Mouse (Mus musculus): ENCODE data around the gene Mpig6b.

The Mpig6b gene

DNA sequence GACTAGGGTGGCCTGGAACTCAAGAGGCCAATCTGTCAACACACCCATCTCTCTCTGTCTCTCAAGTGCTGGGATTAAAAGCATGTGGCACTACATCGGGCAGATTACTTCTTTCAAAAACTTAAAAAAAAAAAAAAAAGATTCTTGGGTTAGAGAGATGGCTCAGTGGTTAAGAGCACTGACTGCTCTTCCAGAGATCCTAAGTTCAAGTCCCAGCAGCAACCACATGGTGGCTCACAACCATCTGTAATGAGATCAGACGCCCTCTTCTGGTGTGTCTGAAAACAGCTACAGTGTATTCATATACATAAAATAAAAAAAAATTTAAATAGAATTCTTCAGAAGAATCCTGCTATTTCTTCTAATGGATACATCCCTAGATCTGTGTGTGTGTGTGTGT, 22.2 kb upstream of the Mpig6b start:
- in situ Hi-C loops (cut with MboI, MseI), result no loop called here

DNA sequence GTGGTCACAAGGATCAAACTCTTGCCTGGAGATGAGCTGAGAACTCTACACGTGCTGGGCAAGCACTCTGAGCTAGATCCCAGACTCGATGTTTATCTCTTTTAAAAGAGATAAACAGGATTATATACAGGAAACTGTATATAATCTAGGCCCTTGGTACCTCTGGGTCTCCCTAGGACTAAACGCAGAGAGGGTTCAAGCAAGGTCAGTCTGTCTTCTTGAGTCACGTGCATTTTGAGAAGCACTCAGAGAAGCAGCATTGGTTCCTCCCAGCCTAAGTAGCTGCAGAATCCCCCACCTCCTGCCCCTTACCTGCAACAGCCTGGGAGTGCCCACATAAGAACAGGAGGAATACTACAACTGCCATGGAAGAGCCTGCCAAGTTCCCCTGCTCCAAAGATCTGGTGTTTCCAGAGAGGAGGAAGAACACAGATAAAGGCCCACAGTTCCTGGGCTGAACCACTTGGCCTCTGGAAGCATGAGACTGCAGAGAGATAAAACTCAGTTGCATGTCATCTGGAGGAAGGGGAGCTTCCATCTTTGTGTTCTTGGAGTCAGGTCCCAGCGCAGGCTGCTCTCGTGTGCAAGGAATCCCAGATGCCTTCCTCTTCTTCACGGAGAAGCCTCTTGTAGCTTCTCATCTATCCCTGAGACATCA, 19.4 kb upstream of the Mpig6b start, which contains the start of gene Ly6g6f:
Ly6g6f (minus strand) TSS at position 403 of the 658 bp plus-strand sequence.
- in situ Hi-C loops (cut with MboI, MseI), result no loop called here

DNA sequence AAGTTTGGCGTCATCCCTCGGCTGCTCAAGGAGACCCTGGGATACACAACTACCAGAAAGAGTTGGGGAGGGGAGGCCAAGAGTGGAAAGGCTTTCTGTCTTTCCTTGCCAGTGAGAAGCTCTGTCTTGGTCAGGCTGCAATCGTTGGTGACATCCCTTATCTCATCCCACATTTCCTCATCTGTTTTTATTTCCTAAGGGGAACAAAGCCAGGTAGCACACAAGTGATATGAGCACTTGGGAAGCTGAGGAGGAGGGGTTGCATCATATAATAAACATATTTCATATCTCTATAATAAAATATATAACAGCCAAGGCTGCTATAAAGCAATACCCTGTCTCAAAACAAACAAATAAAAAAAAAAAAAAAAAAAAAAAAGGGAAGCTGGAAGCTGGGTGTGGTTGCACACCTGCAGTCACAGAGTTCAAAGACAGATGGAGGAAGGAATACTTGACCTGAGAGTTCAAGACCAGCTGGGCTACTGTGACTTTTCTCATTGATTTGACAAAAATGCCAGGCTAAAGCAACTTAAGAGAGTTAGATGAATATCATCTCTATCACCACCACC, 18.0 kb upstream of the Mpig6b start:
- in situ Hi-C loops (cut with MboI, MseI), result no loop called here

DNA sequence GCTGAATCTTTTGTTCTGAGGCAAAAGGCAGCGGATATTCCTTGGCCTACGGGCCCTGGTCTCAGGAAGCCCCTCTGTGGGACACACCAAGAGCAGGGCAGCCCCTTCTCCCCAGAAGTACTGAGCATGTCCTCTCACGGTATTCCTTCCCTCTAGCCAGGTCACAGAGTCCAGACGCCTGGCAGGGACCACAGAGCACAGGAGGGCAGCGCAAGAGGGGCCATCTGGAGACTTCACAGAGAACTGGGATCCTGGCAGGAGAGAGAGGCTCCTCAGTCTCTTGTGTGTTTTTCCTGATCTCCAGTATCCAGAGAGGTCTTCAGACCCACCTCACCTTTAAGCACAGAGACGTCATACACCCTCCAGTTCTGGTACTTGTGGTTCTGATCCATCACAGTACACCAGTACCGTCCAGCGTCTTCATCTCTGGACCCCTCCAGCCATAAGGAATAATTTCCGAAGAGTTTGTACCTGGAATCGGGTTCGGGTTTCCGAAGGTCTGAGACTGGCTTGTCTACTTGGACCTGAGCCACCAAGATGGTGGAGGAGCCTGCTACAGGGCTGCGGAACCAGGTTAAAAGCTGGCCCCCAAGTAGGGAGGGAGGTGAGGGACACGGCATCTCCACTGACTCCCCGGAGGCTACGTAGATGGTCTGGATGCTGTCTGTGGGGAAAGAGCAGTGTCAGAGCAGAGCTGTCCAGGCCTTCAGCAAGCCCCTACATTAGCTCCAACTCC, 17.0 kb upstream of the Mpig6b start:
- in situ Hi-C loops (cut with MboI, MseI), result no loop called here

DNA sequence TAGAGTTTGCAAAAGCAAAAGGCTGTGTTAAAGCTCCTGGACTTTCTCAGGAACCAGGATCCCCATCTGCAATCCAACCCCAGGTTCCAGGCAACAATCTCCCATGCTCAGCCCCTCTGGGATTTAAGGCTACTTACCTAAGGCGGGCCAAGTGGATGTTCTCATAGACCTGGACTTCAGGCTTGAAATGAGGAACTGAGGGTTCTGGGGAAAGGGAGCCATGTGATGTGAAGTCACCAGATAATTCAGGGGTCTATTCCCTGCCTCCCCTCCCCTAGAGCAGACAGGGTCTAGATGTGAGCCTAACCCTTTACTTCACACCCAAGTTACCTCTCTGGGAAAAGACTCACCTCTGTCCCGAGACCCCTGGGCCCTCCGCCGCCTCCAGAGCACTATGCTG, 14.7 kb upstream of the Mpig6b start:
- in situ Hi-C loops (cut with MboI, MseI), result no loop called here

DNA sequence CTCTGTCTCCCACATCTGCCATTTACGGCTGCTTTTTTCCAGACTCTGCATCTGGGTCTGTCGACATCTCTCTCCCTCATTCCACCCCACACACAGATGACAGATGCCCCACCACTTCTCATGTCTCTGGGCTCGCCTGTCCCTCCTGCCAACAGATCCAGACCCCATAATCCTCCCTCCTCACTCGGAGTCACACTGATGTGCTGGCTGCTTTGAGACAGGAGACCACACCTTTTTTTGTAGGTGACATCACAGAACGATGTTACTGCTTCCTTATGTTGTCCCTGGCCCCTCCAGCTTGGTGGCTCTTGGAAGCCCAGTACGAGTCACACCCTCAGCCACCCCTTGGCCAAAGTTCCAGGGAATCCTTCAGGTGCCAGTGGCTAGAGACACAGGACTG, 14.3 kb upstream of the Mpig6b start:
- in situ Hi-C loops (cut with MboI, MseI), result no loop called here

DNA sequence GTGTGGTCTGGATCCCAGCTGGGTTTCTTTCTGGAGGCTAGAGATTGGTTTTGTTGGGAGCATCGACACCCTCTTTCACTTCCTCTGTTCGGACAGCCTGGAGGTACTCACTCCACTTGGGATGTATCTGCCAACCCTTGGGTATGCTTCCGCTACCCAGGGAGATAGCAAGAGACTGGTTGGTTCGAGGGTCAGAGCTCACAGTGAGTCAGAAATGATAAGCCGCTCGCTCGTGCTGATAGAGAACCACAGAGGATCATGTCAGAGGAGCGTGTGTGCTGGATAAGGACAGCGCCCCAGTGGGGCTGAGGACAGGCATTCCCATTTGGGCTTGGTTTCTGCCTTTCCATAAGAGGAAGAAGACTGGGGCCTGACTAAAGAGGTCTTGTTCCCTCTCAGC, 13.8 kb upstream of the Mpig6b start:
- in situ Hi-C loops (cut with MboI, MseI), result no loop called here

DNA sequence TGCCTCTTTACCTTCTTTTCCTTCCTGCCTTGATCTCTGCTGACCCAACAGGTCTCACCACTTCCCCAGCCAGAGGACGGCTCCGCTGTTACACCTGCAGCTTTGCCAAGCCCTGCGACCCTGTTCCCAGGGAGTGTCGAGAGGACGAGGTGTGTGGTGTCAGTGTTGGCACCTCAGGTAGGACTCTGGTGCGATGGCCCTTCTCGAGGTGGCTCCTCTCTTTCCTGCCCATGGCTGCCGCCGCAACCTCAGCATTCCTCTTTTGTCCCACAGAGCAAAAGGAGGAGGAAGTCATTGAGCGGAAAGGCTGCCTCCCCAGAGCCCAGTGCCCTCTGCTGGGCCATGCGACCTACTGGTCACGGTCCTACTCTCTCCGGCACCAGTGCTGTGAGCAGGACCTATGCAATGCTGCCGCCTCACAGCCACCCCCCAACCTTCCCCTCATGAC, 11.8 kb upstream of the Mpig6b start, which contains the start of gene Ly6g6d:
Ly6g6d (minus strand) TSS at position 280 of the 448 bp plus-strand sequence.
- in situ Hi-C loops (cut with MboI, MseI), result no loop called here

DNA sequence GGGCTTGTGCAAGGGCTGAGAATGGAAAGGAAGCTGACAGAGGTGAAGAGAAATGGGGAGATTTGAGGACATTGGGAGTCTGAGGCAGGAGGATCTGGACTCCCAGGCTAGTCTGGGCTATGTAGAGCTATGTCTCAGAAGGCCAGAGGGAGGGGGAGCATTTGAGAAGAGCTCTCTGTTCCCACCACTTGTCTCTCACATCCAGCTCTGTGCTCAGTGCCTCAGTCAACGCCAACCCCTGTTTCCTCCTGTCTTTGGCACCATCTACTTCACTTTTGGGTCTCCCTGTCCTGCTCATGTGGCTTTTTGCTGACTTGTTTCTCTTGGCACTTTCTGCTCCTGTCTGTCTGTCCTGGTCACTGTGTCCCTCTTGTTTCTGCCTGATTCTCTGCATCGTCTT, 11.3 kb upstream of the Mpig6b start:
- in situ Hi-C loops (cut with MboI, MseI), result no loop called here

DNA sequence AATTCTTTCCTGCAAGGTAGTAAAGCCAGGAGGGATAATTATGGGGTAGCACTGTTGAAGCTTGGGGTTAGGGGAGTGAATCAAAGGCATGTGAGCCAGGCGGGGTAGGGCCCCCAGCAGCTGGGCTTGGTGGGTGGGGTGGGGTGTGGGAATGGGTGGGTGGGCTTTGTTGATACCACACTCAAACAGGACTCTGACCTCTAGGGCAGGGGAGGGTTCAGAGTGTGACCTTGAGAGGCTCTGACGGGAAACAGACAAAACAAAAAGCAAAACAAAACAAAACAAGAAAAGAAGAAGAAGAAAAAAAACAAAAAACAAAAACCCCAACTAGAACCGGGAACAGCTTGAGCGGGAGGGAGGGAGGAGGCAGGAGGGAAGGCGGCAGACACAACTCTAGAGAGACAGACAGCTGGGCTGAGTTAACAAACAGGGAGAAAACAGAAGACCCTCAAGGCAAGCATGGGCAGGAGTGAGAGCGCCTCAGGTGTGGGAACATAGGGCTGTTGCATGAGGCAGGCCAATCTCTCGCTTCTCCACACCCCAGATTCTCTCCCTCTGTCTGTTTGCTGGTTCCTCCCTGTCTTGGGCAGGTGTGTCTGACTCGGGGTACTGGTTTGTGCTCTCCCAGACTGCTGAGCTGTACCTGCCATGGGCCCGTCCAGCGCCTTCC, 10.7 kb upstream of the Mpig6b start, which contains the start of gene Ly6g6e:
Ly6g6e (plus strand) TSS at position 396 of the 670 bp plus-strand sequence.
- in situ Hi-C loops (cut with MboI, MseI), result no loop called here

DNA sequence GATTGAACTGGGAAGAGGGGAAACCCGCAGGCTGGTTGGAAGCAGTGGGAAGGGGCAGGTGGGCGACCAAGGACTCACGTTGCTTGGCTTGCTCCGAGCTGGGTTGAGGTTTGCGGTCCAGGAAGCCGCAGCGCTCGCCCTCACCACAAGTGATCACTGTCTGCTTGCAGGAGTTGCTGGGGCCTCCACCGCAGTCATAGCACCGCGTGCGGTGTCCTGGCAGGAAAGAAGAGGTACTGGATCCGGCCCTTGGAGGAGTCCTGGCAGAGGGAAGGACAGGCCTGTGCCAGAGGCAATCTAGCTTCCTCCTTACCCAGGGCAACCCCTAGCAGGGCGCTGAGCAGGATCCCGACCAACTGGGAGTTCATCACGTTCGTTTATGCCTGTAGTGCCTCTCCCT, 8.1 kb upstream of the Mpig6b start:
- in situ Hi-C loops (cut with MboI, MseI), result no loop called here

DNA sequence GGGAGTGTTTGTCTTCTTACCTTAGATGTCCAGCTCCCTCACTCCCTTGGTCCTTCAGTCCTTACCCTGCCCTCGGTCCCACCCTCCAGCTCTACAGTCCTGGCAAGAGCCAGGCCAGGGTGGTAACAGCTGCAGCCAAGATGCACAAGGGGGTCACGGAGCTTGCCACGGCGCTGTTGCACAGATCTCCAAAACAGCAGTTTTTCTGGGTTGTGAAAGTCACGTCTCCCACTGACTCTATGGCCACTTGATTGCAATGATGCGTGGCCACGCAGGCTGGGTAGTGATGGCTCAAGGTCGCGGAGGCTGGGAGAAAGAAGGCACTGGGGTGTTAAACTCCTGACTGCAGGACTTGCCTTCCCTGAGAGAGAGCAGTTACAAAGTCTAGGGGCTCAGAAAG, 5.5 kb upstream of the Mpig6b start:
- in situ Hi-C loops (cut with MboI, MseI), result no loop called here

DNA sequence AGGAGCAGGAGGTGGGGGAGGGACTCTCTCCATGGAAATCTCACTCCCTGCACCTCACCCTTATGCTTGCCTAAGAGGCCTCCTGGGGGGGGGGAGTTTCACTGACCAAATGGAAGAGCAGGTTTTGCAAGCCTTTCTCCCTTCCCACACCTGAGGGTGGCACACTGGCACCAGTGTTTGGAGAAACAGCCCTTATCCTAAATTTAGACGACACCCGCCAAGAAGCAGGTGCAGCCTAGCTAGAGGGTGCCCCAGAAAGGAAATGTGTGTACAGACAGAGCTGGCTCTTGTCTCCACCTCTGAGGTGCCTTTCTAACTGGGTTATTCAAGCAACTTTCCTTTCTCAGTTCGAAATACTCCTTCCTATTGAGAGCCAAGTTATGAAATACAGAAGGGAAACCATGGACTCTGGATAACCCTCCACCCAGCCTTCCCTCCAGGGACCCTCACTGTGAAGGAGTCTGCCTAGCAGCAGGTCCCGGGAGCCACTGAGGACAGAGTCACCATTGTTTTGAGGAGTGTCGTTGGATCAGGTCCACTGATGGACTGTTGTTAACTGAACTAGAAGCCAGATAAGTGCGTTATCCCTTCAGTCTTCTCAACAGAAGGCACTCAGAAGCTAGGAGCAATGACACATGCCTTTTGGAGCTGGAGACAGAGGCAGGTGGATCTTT, 4.7 kb upstream of the Mpig6b start:
- in situ Hi-C loops (cut with MboI, MseI), result no loop called here

DNA sequence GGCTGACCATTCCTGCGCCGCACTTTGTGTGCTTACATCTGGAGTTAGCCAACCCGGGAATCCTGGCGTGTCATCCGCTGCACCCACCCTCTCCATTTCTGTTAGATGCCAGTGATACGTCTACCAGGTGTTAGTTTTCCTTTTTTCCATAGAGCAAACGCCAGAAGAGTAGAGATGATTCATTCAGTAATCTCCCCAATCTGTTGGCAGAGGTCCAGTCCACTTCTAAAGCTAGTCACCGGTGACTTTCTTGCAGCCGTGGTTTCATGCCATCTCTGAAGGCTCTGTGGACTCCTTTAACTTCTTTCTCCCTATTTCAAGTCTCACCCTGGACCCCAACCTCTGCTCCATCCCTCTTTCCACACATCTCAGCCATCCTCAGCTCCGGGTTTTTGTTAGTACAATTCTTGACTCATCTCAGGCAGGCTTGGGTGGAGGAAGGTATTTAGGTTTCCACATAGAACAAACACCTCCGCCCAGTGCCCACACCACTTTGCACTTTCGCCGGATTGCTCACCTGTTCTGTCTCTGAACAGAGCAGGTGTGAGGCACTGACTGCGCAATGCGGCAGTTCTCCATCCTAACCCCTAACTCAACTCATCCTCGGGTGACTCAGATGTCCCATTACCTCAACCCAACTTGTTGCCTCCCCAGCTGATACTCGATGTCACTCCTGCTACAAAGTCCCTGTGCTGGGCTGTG, 2.4 kb upstream of the Mpig6b start:
- in situ Hi-C loops (cut with MboI, MseI), result loop anchor here (10.0 kb wide), 1 partner anchor 54 kb away; the partner anchor contains the start of gene Vwa7

DNA sequence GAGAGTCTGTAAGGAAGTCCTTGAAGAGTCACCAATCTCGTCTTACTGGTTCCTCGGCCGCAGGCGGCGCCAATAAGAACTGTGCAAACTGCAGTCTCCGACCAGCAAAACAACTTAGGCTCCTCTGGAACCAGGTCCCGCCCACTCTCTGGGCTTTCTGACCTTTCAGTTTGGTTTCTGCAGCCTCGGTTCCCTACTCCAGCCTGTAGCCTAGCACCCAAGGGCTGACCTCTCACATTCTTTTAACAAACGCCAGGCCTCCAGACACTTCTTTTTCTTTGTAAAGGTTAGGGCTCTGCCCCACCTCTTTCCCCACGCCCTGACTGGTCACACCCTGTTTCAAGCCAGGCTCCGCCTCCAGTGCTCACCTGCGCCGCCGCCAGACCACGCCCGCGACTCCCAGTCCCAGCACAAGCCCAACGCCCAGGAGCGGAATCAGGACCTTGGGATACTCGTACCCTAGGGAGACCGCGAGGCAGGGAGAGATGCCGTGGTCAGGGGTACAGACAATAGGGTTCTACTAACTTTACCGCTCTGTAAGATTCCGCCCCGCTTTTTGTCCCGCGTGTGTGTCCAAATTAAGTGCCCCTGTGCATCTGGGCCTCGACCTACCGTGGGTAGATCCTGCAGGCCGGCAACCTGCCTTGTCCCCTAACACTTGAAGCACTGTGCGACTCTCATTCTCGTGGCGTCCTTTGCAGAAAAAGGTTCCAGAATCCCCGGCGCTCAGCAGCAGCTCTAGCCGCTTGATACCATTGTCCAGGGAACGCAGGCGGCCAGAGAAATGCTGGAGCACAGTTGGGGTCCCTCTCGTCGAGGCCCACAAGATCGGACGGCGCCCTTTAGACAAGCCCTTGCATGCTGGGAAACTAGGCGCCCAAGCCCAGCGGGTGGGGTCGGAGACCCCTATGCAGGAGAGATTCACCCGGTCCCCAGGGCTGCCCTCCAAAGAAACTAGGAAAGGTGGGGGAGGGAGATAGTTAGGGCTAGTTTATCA, 735 bp downstream of the Mpig6b start, which contains the start of gene Ly6g6c:
Ly6g6c (plus strand) TSS at position 438 of the 997 bp plus-strand sequence.
- in situ Hi-C loops (cut with MboI, MseI), result loop anchor here (10.0 kb wide), 1 partner anchor 50 kb away; the partner anchor contains the start of gene Vwa7

DNA sequence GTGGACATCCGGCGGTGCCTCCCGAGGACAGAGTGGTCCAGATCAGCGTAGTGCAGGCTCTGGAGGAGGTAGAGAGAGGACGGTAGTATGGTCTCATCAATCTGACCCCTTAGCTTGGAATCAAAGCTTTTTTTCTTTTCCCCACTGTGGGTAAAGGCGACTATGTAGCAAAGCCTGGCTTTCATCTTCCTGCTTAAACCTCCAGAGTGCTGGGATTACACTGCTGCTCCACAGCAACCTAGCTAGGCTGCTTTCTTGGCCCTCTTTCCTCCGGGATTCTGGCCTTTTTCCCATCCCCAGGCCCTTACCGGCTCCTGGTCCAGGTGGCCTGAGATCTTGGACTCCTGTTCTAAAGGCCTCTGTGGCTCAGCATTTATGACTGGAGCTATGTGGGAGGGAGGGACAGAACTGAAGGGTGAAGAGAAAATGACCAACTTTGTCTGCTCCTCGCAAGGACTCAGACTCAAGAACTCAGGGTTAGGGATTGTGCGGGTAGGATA, 1.6 kb downstream of the Mpig6b start:
- in situ Hi-C loops (cut with MboI, MseI), result loop anchor here (10.0 kb wide), 1 partner anchor 50 kb away; the partner anchor contains the start of gene Vwa7

DNA sequence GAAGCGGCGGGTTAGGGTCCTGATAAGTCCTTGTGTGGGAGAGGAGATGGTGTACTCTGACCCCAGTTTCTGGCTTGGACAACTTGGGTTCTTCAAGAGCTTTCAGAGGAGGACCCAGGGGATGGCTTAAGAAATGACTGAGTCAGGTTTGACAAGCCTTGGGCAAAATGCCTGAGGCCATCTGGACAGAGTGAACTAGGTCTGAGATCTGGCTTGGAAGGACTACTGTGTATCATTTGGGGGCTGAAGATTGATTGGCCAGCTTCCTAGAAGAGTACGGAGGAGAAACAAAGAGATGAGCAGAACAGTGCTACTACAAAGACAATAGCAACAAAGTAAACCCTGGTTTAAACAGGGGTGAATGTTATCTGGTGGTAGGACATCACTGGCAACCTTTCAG, 2.5 kb downstream of the Mpig6b start:
- in situ Hi-C loops (cut with MboI, MseI), result loop anchor here (10.0 kb wide), 1 partner anchor 49 kb away; the partner anchor contains the start of gene Vwa7

DNA sequence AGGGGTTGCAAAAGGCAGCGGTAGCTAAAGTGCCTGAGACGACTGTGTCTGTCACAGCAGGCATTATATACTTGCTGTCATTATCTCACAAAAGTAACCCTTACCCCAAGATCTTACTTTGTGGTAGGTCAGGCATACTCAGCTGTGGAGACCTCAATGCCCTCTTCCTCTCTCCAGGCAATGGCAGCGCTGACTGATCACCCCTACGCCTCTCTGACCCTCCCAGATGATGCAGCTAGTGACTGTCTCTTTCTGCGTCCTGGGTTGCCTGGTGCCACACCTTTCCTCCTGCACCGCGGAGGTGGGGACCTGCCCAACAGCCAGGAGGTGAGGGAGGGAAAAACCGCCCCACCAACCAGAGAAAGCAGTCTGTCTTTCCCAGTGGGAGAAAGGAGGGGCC, 4.7 kb downstream of the Mpig6b start:
- in situ Hi-C loops (cut with MboI, MseI), result loop anchor here (10.0 kb wide), 1 partner anchor 46 kb away; the partner anchor contains the start of gene Vwa7

DNA sequence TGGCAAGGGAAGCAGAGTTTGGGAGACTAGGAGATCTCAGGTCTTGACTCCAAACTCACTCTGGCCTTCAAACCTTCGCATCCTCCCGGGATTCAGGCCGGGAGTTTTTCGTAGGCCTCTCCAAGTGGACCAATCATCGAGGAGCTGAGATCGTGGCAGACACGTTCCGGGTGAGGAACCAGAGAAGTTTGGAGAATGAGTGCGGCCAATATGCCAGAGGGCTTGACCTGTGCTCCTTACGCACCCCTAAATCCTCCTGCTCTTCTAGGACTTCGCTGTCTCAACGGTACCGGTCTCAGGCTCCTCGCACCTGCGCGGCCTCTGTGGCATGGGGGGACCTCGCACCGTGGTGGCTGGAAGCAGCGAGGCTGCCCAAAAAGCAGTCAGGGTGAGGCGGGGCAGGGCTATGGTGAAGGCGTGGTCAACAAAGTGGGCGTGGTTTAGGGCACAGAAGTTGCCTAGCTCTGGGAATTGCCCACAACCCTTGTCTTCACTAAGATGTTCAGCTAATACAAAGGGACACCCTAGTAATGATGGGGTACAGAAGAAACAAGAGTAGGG, 5.2 kb downstream of the Mpig6b start:
- in situ Hi-C loops (cut with MboI, MseI), result loop anchor here (10.0 kb wide), 1 partner anchor 46 kb away; the partner anchor contains the start of gene Vwa7
